Mouse (Mus musculus) frontal cortex, postnatal 10 days (tissue): Measurements from ENCODE around the gene Uba52.

ENCODE experiments used
- DNase-seq, 2 experiments: peaks; one replicate each; pipeline ENCODE4 v3.0.0; 2022; ENCODE audit warnings: low spot score in 2 of 2, mixed read lengths in 1 of 2

Uba52 gene

DNA sequence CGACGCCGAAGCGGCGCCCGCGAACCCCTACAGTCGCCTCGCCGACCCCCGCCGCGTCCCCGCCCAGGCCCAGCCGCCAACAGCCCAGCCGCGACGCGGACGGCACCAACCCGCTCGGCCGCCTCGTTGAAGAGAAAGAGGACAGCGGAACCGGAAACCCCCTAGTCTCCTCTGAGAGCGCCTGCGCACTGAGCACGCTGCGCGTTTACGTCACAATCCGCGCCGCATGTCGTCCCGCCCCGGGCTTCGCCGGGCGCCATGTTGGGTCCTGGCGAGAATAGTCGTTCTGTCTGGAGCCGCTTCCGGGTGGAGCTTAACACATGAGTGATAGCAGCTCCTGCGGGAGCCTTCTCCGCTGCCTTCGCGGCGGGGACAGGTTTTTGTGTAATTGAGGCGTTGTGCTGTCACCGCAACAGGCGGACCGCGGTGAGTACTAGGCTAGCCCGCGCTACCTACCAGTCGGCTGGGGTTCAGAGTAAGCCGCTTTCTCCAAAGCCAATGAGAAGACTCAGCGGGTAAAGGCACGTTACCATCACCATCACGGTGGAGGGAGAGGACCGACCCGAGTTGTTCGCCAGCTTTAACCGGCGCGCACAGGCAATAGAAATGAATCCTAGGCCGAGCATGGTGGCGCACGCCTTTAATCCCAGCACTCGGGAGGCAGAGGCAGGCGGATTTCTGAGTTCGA is at the start of gene Uba52:
TSS of gene Uba52 (minus strand) at position 574 of the 688 bp plus-strand sequence.
- peak; percentile 95 to 98 for DNase-seq

- DNase-seq, result peak in 1 of 2 experiments; percentile 48
These were observed 49.5 kb upstream of the Uba52 start for GRCm38 (mm10) chr8:70560096-70560495.

- DNase-seq, result no peak
These were observed 48.4 kb upstream of the Uba52 start for GRCm38 (mm10) chr8:70558983-70559382.

GRCm38 (mm10) chr8:70558334-70558733 is 47.7 kb upstream of the Uba52 start:
- DNase-seq, result no peak

- DNase-seq, result no peak
These were observed 44.6 kb upstream of the Uba52 start for GRCm38 (mm10) chr8:70555079-70555747.

DNA sequence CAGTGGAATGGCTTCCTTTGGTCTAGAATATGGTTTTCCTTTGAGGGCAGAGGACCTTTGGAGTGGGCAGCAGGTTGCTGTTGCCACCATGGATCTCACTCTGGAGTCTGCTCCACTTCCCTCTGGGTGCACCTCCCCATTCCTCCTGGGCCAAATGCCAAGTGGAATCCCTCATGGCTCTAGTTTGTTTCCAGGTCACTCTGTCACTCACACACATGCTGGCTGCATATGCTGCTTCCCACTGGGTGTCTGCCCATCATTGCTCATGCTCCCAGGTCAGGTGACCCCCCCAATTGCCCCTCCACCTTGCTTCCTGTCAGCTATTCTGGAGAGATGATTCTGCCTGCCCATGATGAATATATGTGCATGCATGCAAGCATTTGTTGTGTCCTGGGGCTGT is 43.1 kb upstream of the Uba52 start:
- DNase-seq, result no peak

DNA sequence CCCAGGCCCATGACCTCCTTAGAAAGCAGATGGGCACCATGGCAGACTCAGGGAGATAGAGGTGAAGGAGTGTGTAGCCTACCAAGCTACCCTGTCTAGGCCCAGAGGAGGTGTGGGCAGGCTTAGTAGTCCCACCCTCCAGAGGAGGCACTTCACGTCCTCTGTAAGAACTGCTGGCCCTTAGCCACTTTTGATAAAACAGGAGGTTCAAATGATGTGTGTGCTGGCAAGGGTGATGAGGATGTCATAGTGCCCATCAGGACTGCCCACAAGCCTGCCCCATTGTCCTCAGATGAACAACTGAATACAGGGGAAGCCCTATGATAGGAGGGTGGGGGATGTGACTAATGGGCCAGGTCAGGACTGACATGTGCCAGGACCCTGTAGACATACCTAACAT is 42.2 kb upstream of the Uba52 start:
- no peak for DNase-seq

- DNase-seq, result no peak
These were observed 41.1 kb upstream of the Uba52 start for GRCm38 (mm10) chr8:70551558-70552161.

GRCm38 (mm10) chr8:70549412-70550184 is 39.0 kb upstream of the Uba52 start:
- no peak for DNase-seq

- no peak for DNase-seq
These were observed 37.2 kb upstream of the Uba52 start for GRCm38 (mm10) chr8:70547762-70548161.

GRCm38 (mm10) chr8:70546412-70546811 is 35.8 kb upstream of the Uba52 start:
- no peak for DNase-seq

GRCm38 (mm10) chr8:70544200-70544687 is 33.6 kb upstream of the Uba52 start:
- no peak for DNase-seq

- DNase-seq, result no peak
These were observed 30.5 kb upstream of the Uba52 start for GRCm38 (mm10) chr8:70541081-70541480.

- DNase-seq, result no peak
These were observed 30.0 kb upstream of the Uba52 start for GRCm38 (mm10) chr8:70540507-70541071.

- no peak for DNase-seq
These were observed 29.5 kb upstream of the Uba52 start for GRCm38 (mm10) chr8:70540013-70540506.

DNA sequence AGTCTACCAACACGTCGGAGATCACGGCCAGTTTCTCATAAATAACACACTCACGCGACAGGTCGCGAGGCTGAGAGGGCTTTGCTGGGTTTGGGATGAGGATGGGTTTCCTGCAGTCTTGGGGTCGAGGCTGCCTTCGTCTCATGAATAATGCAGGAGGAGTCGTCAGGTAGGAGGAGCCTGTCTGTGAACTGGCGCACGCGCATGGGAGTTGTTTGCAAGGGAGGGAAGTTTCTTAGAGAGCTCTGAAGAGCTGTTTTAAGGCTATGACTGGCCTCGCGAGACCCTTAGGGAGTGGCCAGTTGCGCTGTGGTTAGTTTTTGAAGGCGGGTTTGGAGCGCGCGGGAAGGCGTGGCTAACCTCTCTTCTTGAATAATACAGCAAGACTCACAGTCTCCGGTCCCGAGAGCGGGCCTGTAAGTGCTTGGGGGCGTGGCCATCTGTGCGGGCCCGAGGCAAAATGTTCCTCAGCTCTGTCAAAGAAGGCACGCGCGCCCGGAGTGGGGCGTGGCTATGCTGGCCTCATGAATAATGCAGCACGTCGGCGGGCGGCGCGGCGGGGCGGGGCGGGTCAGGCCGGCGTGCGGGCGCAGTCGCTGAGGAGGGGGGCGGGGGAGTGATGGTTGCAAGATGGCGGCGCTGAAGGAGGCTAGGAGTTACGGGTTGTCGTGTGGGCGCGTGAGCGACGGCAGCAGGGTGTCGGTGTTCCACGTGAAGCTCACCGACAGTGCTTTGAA is 28.6 kb upstream of the Uba52 start, which contains the start of gene Ell:
TSS of gene Ell (plus strand) at position 381 of the 737 bp plus-strand sequence.
- DNase-seq, result peak; percentile 99 to 100

GRCm38 (mm10) chr8:70538633-70539076 is 28.1 kb upstream of the Uba52 start:
- peak; percentile 99 to 100 for DNase-seq

GRCm38 (mm10) chr8:70538024-70538579 is 27.5 kb upstream of the Uba52 start:
- DNase-seq, result peak in 1 of 2 experiments; percentile 72

GRCm38 (mm10) chr8:70535701-70536100 is 25.1 kb upstream of the Uba52 start:
- no peak for DNase-seq

GRCm38 (mm10) chr8:70535221-70535620 is 24.6 kb upstream of the Uba52 start:
- DNase-seq, result no peak
